Mouse (Mus musculus): ENCODE data around the gene Sorbs2. TPM values are rescaled to one million over a fixed set of nuclear protein-coding genes. Genes with fewer than 3 reads are reported as not detected.

The Sorbs2 gene
- polyA plus RNA-seq, 1 experiment from 2014 or later: 69.1 TPM

GRCm38 (mm10) chr8:45627246-45628241, 120.0 kb downstream of the Sorbs2 start:
- DNase-seq (ENCODE audit: low spot score): peak; percentile 86
- ATAC-seq (ENCODE audit: low FRiP score): peak; percentile 95
- peak overlapping the region; percentile 95 for H3K27ac ChIP-seq
- no peaks in the 10 kb centered on the region for H3K9me3 ChIP-seq (ENCODE audit: control insufficient read depth, low read length)
- peak overlapping the region; percentile 80 for H3K9ac ChIP-seq
- H3K4me1 ChIP-seq (replicated peaks; ENCODE audit: control insufficient read depth, insufficient read depth, low read length): peaks cover 35% of the 10 kb centered on the region
- H3K27me3 ChIP-seq (ENCODE audit: control insufficient read depth, insufficient read depth, low read length): no peaks in the 10 kb centered on the region
- H3K36me3 ChIP-seq (replicated peaks; ENCODE audit: control insufficient read depth, insufficient read depth): no peaks in the 10 kb centered on the region
- WGBS: 1% methylated on average over 28 of the region's 28 CpGs
- H3K4me3 ChIP-seq (replicated peaks; ENCODE audit: low read length): peak overlapping the region; percentile 47
- H3K4me2 ChIP-seq (replicated peaks): peak overlapping the region; percentile 65

- WGBS: 20% methylated on average over 9 of the region's 9 CpGs
- peak overlapping the region; percentile 80 for H3K9ac ChIP-seq
- no peaks in the 10 kb centered on the region for H3K27me3 ChIP-seq (ENCODE audit: control insufficient read depth, insufficient read depth, low read length)
These were observed 121.0 kb downstream of the Sorbs2 start for GRCm38 (mm10) chr8:45628421-45629065.

GRCm38 (mm10) chr8:45629066-45629430, 121.5 kb downstream of the Sorbs2 start:
- Histone ChIP-seq H3K9me3 (ENCODE audit: control insufficient read depth, low read length) (no peaks in the 10 kb centered on the region), H3K4me1 (replicated peaks; ENCODE audit: control insufficient read depth, insufficient read depth, low read length) (peaks cover 35% of the 10 kb centered on the region), H3K4me2 (replicated peaks) (peak overlapping the region; percentile 65), H3K4me3 (replicated peaks; ENCODE audit: low read length) (peak overlapping the region; percentile 47), H3K9ac (peak overlapping the region; percentile 80), H3K27me3 (ENCODE audit: control insufficient read depth, insufficient read depth, low read length) (no peaks in the 10 kb centered on the region), H3K27ac (peak overlapping the region; percentile 95), H3K36me3 (replicated peaks; ENCODE audit: control insufficient read depth, insufficient read depth) (no peaks in the 10 kb centered on the region)
- ATAC-seq (ENCODE audit: low FRiP score) (no peak), DNase-seq (ENCODE audit: low spot score) (no peak)
- 44% methylated on average over 8 of the region's 8 CpGs for WGBS

More at GRCm38 (mm10) chr8:45628421-45629065, 121.0 kb downstream of the Sorbs2 start:
- DNase-seq (ENCODE audit: low spot score) (no peak), ATAC-seq (ENCODE audit: low FRiP score) (no peak)
- Histone ChIP-seq H3K4me1 (replicated peaks; ENCODE audit: control insufficient read depth, insufficient read depth, low read length) (peaks cover 35% of the 10 kb centered on the region), H3K4me3 (replicated peaks; ENCODE audit: low read length) (peak overlapping the region; percentile 47), H3K4me2 (replicated peaks) (peak overlapping the region; percentile 65), H3K27ac (peak overlapping the region; percentile 95), H3K9me3 (ENCODE audit: control insufficient read depth, low read length) (no peaks in the 10 kb centered on the region), H3K36me3 (replicated peaks; ENCODE audit: control insufficient read depth, insufficient read depth) (no peaks in the 10 kb centered on the region)

- no peak for ATAC-seq (ENCODE audit: low FRiP score)
- no peak overlapping the region for H3K4me2 ChIP-seq (replicated peaks)
- H3K27ac ChIP-seq: no peak overlapping the region
- peaks cover 32% of the 10 kb centered on the region for H3K4me1 ChIP-seq (replicated peaks; ENCODE audit: control insufficient read depth, insufficient read depth, low read length)
- no peak overlapping the region for H3K4me3 ChIP-seq (replicated peaks; ENCODE audit: low read length)
- no peaks in the 10 kb centered on the region for H3K36me3 ChIP-seq (replicated peaks; ENCODE audit: control insufficient read depth, insufficient read depth)
- WGBS: 75% methylated on average over 7 of the region's 8 CpGs
- H3K27me3 ChIP-seq (ENCODE audit: control insufficient read depth, insufficient read depth, low read length): no peaks in the 10 kb centered on the region
- H3K9me3 ChIP-seq (ENCODE audit: control insufficient read depth, low read length): no peaks in the 10 kb centered on the region
- H3K9ac ChIP-seq: no peak overlapping the region
- no peak for DNase-seq (ENCODE audit: low spot score)
These were observed 123.4 kb downstream of the Sorbs2 start for GRCm38 (mm10) chr8:45631023-45631422.

GRCm38 (mm10) chr8:45635155-45635554, 127.6 kb downstream of the Sorbs2 start:
- ATAC-seq (ENCODE audit: low FRiP score) (no peak), DNase-seq (ENCODE audit: low spot score) (no peak)
- H3K4me3 ChIP-seq (replicated peaks; ENCODE audit: low read length): no peak overlapping the region
- no peak overlapping the region for H3K9ac ChIP-seq
- H3K4me2 ChIP-seq (replicated peaks): no peak overlapping the region
- 75% methylated on average over 6 of the region's 6 CpGs for WGBS
- H3K27me3 ChIP-seq (ENCODE audit: control insufficient read depth, insufficient read depth, low read length): no peaks in the 10 kb centered on the region
- peaks cover 2% of the 10 kb centered on the region for H3K4me1 ChIP-seq (replicated peaks; ENCODE audit: control insufficient read depth, insufficient read depth, low read length)
- no peaks in the 10 kb centered on the region for H3K9me3 ChIP-seq (ENCODE audit: control insufficient read depth, low read length)
- H3K36me3 ChIP-seq (replicated peaks; ENCODE audit: control insufficient read depth, insufficient read depth): no peaks in the 10 kb centered on the region
- no peak overlapping the region for H3K27ac ChIP-seq

- no peak for ATAC-seq (ENCODE audit: low FRiP score)
- H3K4me1 ChIP-seq (replicated peaks; ENCODE audit: control insufficient read depth, insufficient read depth, low read length): no peaks in the 10 kb centered on the region; the same call in 1 of the 2 replicates
- 98% methylated on average over 1 of the region's 1 CpGs for WGBS
- no peak overlapping the region for H3K27ac ChIP-seq
- no peak overlapping the region for H3K4me2 ChIP-seq (replicated peaks)
- H3K4me3 ChIP-seq (replicated peaks; ENCODE audit: low read length): no peak overlapping the region
- H3K9ac ChIP-seq: no peak overlapping the region
- no peaks in the 10 kb centered on the region for H3K27me3 ChIP-seq (ENCODE audit: control insufficient read depth, insufficient read depth, low read length)
- H3K9me3 ChIP-seq (ENCODE audit: control insufficient read depth, low read length): no peaks in the 10 kb centered on the region
- DNase-seq (ENCODE audit: low spot score): no peak
- no peaks in the 10 kb centered on the region for H3K36me3 ChIP-seq (replicated peaks; ENCODE audit: control insufficient read depth, insufficient read depth)
These were observed 130.2 kb downstream of the Sorbs2 start for GRCm38 (mm10) chr8:45637745-45638144.

GRCm38 (mm10) chr8:45639444-45639843, 131.9 kb downstream of the Sorbs2 start:
- no peaks in the 10 kb centered on the region; the same call in 1 of the 2 replicates for H3K4me1 ChIP-seq (replicated peaks; ENCODE audit: control insufficient read depth, insufficient read depth, low read length)
- ATAC-seq (ENCODE audit: low FRiP score) (no peak), DNase-seq (ENCODE audit: low spot score) (no peak)
- H3K27me3 ChIP-seq (ENCODE audit: control insufficient read depth, insufficient read depth, low read length): no peaks in the 10 kb centered on the region
- no peak overlapping the region for H3K9ac ChIP-seq
- H3K4me2 ChIP-seq (replicated peaks): no peak overlapping the region
- no peaks in the 10 kb centered on the region for H3K9me3 ChIP-seq (ENCODE audit: control insufficient read depth, low read length)
- H3K36me3 ChIP-seq (replicated peaks; ENCODE audit: control insufficient read depth, insufficient read depth): no peaks in the 10 kb centered on the region
- no peak overlapping the region for H3K27ac ChIP-seq
- no peak overlapping the region for H3K4me3 ChIP-seq (replicated peaks; ENCODE audit: low read length)

GRCm38 (mm10) chr8:45644651-45645050, 137.1 kb downstream of the Sorbs2 start:
- DNase-seq (ENCODE audit: low spot score) (no peak), ATAC-seq (ENCODE audit: low FRiP score) (no peak)
- H3K4me2 ChIP-seq (replicated peaks): no peak overlapping the region
- H3K4me3 ChIP-seq (replicated peaks; ENCODE audit: low read length): no peak overlapping the region
- no peak overlapping the region for H3K9ac ChIP-seq
- H3K27ac ChIP-seq: no peak overlapping the region
- no peaks in the 10 kb centered on the region for H3K27me3 ChIP-seq (ENCODE audit: control insufficient read depth, insufficient read depth, low read length)
- no peaks in the 10 kb centered on the region for H3K36me3 ChIP-seq (replicated peaks; ENCODE audit: control insufficient read depth, insufficient read depth)
- no peaks in the 10 kb centered on the region for H3K9me3 ChIP-seq (ENCODE audit: control insufficient read depth, low read length)
- WGBS: 71% methylated on average over 2 of the region's 2 CpGs
- no peaks in the 10 kb centered on the region for H3K4me1 ChIP-seq (replicated peaks; ENCODE audit: control insufficient read depth, insufficient read depth, low read length)

- Histone ChIP-seq H3K36me3 (replicated peaks; ENCODE audit: control insufficient read depth, insufficient read depth) (no peaks in the 10 kb centered on the region), H3K4me2 (replicated peaks) (no peak overlapping the region), H3K27ac (no peak overlapping the region), H3K9me3 (ENCODE audit: control insufficient read depth, low read length) (no peaks in the 10 kb centered on the region), H3K4me1 (replicated peaks; ENCODE audit: control insufficient read depth, insufficient read depth, low read length) (no peaks in the 10 kb centered on the region), H3K4me3 (replicated peaks; ENCODE audit: low read length) (no peak overlapping the region), H3K9ac (no peak overlapping the region), H3K27me3 (ENCODE audit: control insufficient read depth, insufficient read depth, low read length) (no peaks in the 10 kb centered on the region)
- DNase-seq (ENCODE audit: low spot score) (no peak), ATAC-seq (ENCODE audit: low FRiP score) (no peak)
- 91% methylated on average over 7 of the region's 7 CpGs for WGBS
These were observed 141.5 kb downstream of the Sorbs2 start for GRCm38 (mm10) chr8:45649063-45649462.
